Mouse (Mus musculus) intestine, embryonic 15.5 days (tissue): ENCODE measurements at regions not wholly inside any gene's neighbourhood (a gene's known extent, or its start where the extent isn't known, plus 50 kb on each side); places are given as distances from the start of the nearest gene placed in this dataset.

Experiments used
- ATAC-seq: fragments of 200-750 bp; cut with Nextera tagmentation; 2 replicates; pipeline ENCODE4 v1.8.0; 2017; ENCODE audit warnings: moderate TSS enrichment, moderate library complexity
- H3K27ac ChIP-seq: fragments of 300-500 bp; sonication (generic); 2 replicates; pipeline ENCODE4 v1.5.1; 2015; ENCODE audit warnings: mild to moderate bottlenecking, inconsistent platforms
- H3K27me3 ChIP-seq: fragments of 300-500 bp; sonication (generic); replicated peaks from 2 replicates; pipeline ENCODE4 v1.6.1; 2015; ENCODE audit warnings: inconsistent platforms
- H3K36me3 ChIP-seq: fragments of 300-500 bp; sonication (generic); 2 replicates; pipeline ENCODE4 v1.6.1; 2015; ENCODE audit warnings: inconsistent platforms
- H3K4me1 ChIP-seq: fragments of 300-500 bp; sonication (generic); replicated peaks from 2 replicates; pipeline ENCODE4 v1.6.1; 2015; ENCODE audit warnings: inconsistent platforms
- H3K4me2 ChIP-seq: fragments of 300-500 bp; sonication (generic); replicated peaks from 2 replicates; pipeline ENCODE4 v1.6.1; 2015; ENCODE audit warnings: mild to moderate bottlenecking, inconsistent platforms
- H3K4me3 ChIP-seq: fragments of 300-500 bp; sonication (generic); replicated peaks from 2 replicates; pipeline ENCODE4 v1.5.1; 2015; ENCODE audit warnings: inconsistent platforms
- H3K9ac ChIP-seq: fragments of 300-500 bp; sonication (generic); 2 replicates; pipeline ENCODE4 v1.6.1; 2015; ENCODE audit warnings: inconsistent platforms
- H3K9me3 ChIP-seq: fragments of 300-500 bp; sonication (generic); 2 replicates; pipeline ENCODE4 v1.6.1; 2016; ENCODE audit warnings: inconsistent platforms
- WGBS: fragments of 180-500 bp; shearing (Covaris S2); methylation state at CpG from one replicate; pipeline ENCODE4 v1.1.7; 2015; 5-methylcytosine and 5-hydroxymethylcytosine counted together

GRCm38 (mm10) chr19:44655719-44656118 lies 93.1 kb downstream of the Hif1an start:
- WGBS = 6% methylated on average over 6 of the region's 6 CpGs

GRCm38 (mm10) chr19:44659316-44659715 lies 96.5 kb upstream of the Pax2 start:
- H3K36me3 ChIP-seq = no peaks in the 10 kb centered on the region
- H3K27ac ChIP-seq = no peak overlapping the region
- no peaks in the 10 kb centered on the region for H3K4me1 ChIP-seq
- peaks cover 52% of the 10 kb centered on the region for H3K27me3 ChIP-seq
- H3K4me3 ChIP-seq = no peak overlapping the region
- H3K9me3 ChIP-seq = no peaks in the 10 kb centered on the region
- no peak overlapping the region for H3K9ac ChIP-seq
- WGBS = 13% methylated on average over 10 of the region's 10 CpGs
- no peak overlapping the region for H3K4me2 ChIP-seq
- ATAC-seq = no peak

More at GRCm38 (mm10) chr19:44655719-44656118, 93.1 kb downstream of the Hif1an start:
- Histone ChIP-seq H3K9me3 (no peaks in the 10 kb centered on the region), H3K27ac (no peak overlapping the region), H3K9ac (no peak overlapping the region), H3K36me3 (no peaks in the 10 kb centered on the region), H3K4me2 (no peak overlapping the region), H3K4me3 (no peak overlapping the region), H3K4me1 (no peaks in the 10 kb centered on the region), H3K27me3 (peaks cover 48% of the 10 kb centered on the region)
- no peak for ATAC-seq

- H3K4me2 ChIP-seq = peak overlapping the region; percentile 64
- no peak overlapping the region for H3K27ac ChIP-seq
- peaks cover 83% of the 10 kb centered on the region for H3K27me3 ChIP-seq
- H3K9me3 ChIP-seq = no peaks in the 10 kb centered on the region
- 0% methylated on average over 14 of the region's 14 CpGs for WGBS
- peak overlapping the region; percentile 24 for H3K4me3 ChIP-seq
- no peak overlapping the region for H3K9ac ChIP-seq
- no peaks in the 10 kb centered on the region for H3K36me3 ChIP-seq
- H3K4me1 ChIP-seq = peaks cover 23% of the 10 kb centered on the region
- no peak for ATAC-seq
Observed at GRCm38 (mm10) chr19:44669535-44669958, 86.3 kb upstream of the Pax2 start.

GRCm38 (mm10) chr19:44674621-44675245 lies 81.1 kb upstream of the Pax2 start:
- no peaks in the 10 kb centered on the region for H3K36me3 ChIP-seq
- no peak overlapping the region for H3K4me3 ChIP-seq
- 7% methylated on average over 45 of the region's 45 CpGs for WGBS
- H3K4me2 ChIP-seq = peak overlapping the region; percentile 30; the same call in 1 of the 2 replicates
- no peak overlapping the region for H3K9ac ChIP-seq
- no peaks in the 10 kb centered on the region for H3K9me3 ChIP-seq
- no peak overlapping the region for H3K27ac ChIP-seq
- no peak for ATAC-seq
- peaks cover 24% of the 10 kb centered on the region for H3K4me1 ChIP-seq
- H3K27me3 ChIP-seq = peaks cover 90% of the 10 kb centered on the region

- H3K4me1 ChIP-seq = peaks cover 13% of the 10 kb centered on the region
- no peak overlapping the region for H3K4me2 ChIP-seq
- no peak overlapping the region for H3K9ac ChIP-seq
- WGBS = 5% methylated on average over 12 of the region's 12 CpGs
- H3K9me3 ChIP-seq = no peaks in the 10 kb centered on the region
- no peak overlapping the region for H3K27ac ChIP-seq
- H3K4me3 ChIP-seq = no peak overlapping the region
- peaks cover 90% of the 10 kb centered on the region for H3K27me3 ChIP-seq
- ATAC-seq = no peak
- no peaks in the 10 kb centered on the region for H3K36me3 ChIP-seq
Observed at GRCm38 (mm10) chr19:44676555-44677120, 79.2 kb upstream of the Pax2 start.

- no peak overlapping the region for H3K27ac ChIP-seq
- H3K9me3 ChIP-seq = no peaks in the 10 kb centered on the region
- peaks cover 89% of the 10 kb centered on the region for H3K27me3 ChIP-seq
- ATAC-seq = no peak
- peaks cover 6% of the 10 kb centered on the region for H3K4me1 ChIP-seq
- WGBS = 53% methylated on average over 8 of the region's 8 CpGs
- H3K36me3 ChIP-seq = no peaks in the 10 kb centered on the region
- H3K4me2 ChIP-seq = no peak overlapping the region
- H3K9ac ChIP-seq = no peak overlapping the region
- H3K4me3 ChIP-seq = no peak overlapping the region
Observed at GRCm38 (mm10) chr19:44677295-44677694, 78.5 kb upstream of the Pax2 start.

- Histone ChIP-seq H3K9me3 (no peaks in the 10 kb centered on the region), H3K27ac (no peak overlapping the region), H3K36me3 (no peaks in the 10 kb centered on the region), H3K4me2 (no peak overlapping the region), H3K4me1 (0 out of 2 replicates have a peak, but pooled peaks cover 2% of the 10 kb centered on the region), H3K4me3 (no peak overlapping the region), H3K27me3 (peaks cover 89% of the 10 kb centered on the region), H3K9ac (no peak overlapping the region)
- ATAC-seq = no peak
- 88% methylated on average over 1 of the region's 1 CpGs for WGBS
Observed at GRCm38 (mm10) chr19:44678686-44679085, 77.2 kb upstream of the Pax2 start.

- no peaks in the 10 kb centered on the region for H3K36me3 ChIP-seq
- no peaks in the 10 kb centered on the region for H3K9me3 ChIP-seq
- no peak for ATAC-seq
- no peak overlapping the region for H3K9ac ChIP-seq
- H3K4me2 ChIP-seq = no peak overlapping the region
- peaks cover 5% of the 10 kb centered on the region; the same call in 1 of the 2 replicates for H3K4me1 ChIP-seq
- no peak overlapping the region for H3K4me3 ChIP-seq
- peaks cover 88% of the 10 kb centered on the region for H3K27me3 ChIP-seq
- no peak overlapping the region for H3K27ac ChIP-seq
- WGBS = 15% methylated on average over 8 of the region's 8 CpGs
Observed at GRCm38 (mm10) chr19:44681675-44682074, 74.2 kb upstream of the Pax2 start.

GRCm38 (mm10) chr19:44683191-44683590 lies 72.7 kb upstream of the Pax2 start:
- Histone ChIP-seq H3K4me1 (peaks cover 5% of the 10 kb centered on the region; the same call in 1 of the 2 replicates), H3K9ac (no peak overlapping the region), H3K27ac (no peak overlapping the region), H3K36me3 (no peaks in the 10 kb centered on the region), H3K27me3 (peaks cover 78% of the 10 kb centered on the region), H3K4me3 (no peak overlapping the region), H3K9me3 (no peaks in the 10 kb centered on the region), H3K4me2 (no peak overlapping the region)
- no peak for ATAC-seq
- 2% methylated on average over 12 of the region's 12 CpGs for WGBS

- Histone ChIP-seq H3K27ac (no peak overlapping the region), H3K36me3 (no peaks in the 10 kb centered on the region), H3K9me3 (no peaks in the 10 kb centered on the region), H3K4me3 (peak overlapping the region; percentile 28), H3K27me3 (peaks cover 74% of the 10 kb centered on the region), H3K4me2 (peak overlapping the region; percentile 52), H3K4me1 (peaks cover 5% of the 10 kb centered on the region; the same call in 1 of the 2 replicates), H3K9ac (no peak overlapping the region)
- ATAC-seq = no peak
- WGBS = 2% methylated on average over 48 of the region's 48 CpGs
Observed at GRCm38 (mm10) chr19:44684061-44684514, 71.8 kb upstream of the Pax2 start.

- peaks cover 5% of the 10 kb centered on the region; the same call in 1 of the 2 replicates for H3K4me1 ChIP-seq
- H3K9me3 ChIP-seq = no peaks in the 10 kb centered on the region
- no peak overlapping the region for H3K27ac ChIP-seq
- H3K4me2 ChIP-seq = no peak overlapping the region
- H3K9ac ChIP-seq = no peak overlapping the region
- WGBS = 30% methylated on average over 7 of the region's 7 CpGs
- no peak overlapping the region for H3K4me3 ChIP-seq
- no peak for ATAC-seq
- no peaks in the 10 kb centered on the region for H3K36me3 ChIP-seq
- H3K27me3 ChIP-seq = peaks cover 63% of the 10 kb centered on the region
Observed at GRCm38 (mm10) chr19:44686061-44686460, 69.8 kb upstream of the Pax2 start.

- H3K9me3 ChIP-seq = no peaks in the 10 kb centered on the region
- peaks cover 47% of the 10 kb centered on the region for H3K27me3 ChIP-seq
- H3K4me1 ChIP-seq = 0 out of 2 replicates have a peak, but pooled peaks cover 4% of the 10 kb centered on the region
- peak overlapping the region; percentile 33 for H3K4me2 ChIP-seq
- H3K9ac ChIP-seq = no peak overlapping the region
- H3K4me3 ChIP-seq = no peak overlapping the region
- no peaks in the 10 kb centered on the region for H3K36me3 ChIP-seq
- 1% methylated on average over 17 of the region's 17 CpGs for WGBS
- no peak overlapping the region for H3K27ac ChIP-seq
- no peak for ATAC-seq
Observed at GRCm38 (mm10) chr19:44692396-44692795, 63.4 kb upstream of the Pax2 start.

- Histone ChIP-seq H3K4me2 (peak overlapping the region; percentile 33), H3K4me3 (no peak overlapping the region), H3K27me3 (peaks cover 49% of the 10 kb centered on the region), H3K9me3 (no peaks in the 10 kb centered on the region), H3K27ac (no peak overlapping the region), H3K9ac (no peak overlapping the region), H3K36me3 (no peaks in the 10 kb centered on the region), H3K4me1 (0 out of 2 replicates have a peak, but pooled peaks cover 4% of the 10 kb centered on the region)
- 1% methylated on average over 16 of the region's 16 CpGs for WGBS
- ATAC-seq = no peak
Observed at GRCm38 (mm10) chr19:44692816-44693215, 63.0 kb upstream of the Pax2 start.
